Mouse (Mus musculus): Measurements from ENCODE around the gene Fermt2.

- TF ChIP-seq CTCF (IDR thresholded peaks at IDR 0.05; ENCODE audit: insufficient read depth, low read length) (no peak), POLR2A (IDR thresholded peaks at IDR 0.05; ENCODE audit: borderline replicate concordance, extremely low read depth, low read depth, low read length) (0 out of 2 replicates have a peak, but pooled peaks have one; percentile 9)
Measured at GRCm38 (mm10) chr14:45477651-45478050, 52.3 kb downstream of the Fermt2 start.

All from lung, adult 2 months (tissue).